Mouse (Mus musculus) forebrain, embryonic 13.5 days (tissue): Measurements from ENCODE around the gene Tert. TPM values are rescaled to one million over a fixed set of nuclear protein-coding genes. Genes with fewer than 3 reads are reported as not detected.

Experiments
- ATAC-seq: fragments of 200-750 bp; cut with Nextera tagmentation; 2 replicates; pipeline ENCODE4 v1.8.0; 2017
- H3K27ac ChIP-seq: fragments of 300-500 bp; sonication (generic); 2 replicates; pipeline ENCODE4 v1.5.1; 2015; ENCODE audit warnings: inconsistent platforms, mild to moderate bottlenecking, moderate library complexity
- H3K27me3 ChIP-seq: fragments of 300-500 bp; sonication (generic); 2 replicates; pipeline ENCODE4 v1.6.1; 2015; ENCODE audit warnings: mild to moderate bottlenecking, inconsistent platforms
- H3K36me3 ChIP-seq: fragments of 300-500 bp; sonication (generic); 2 replicates; pipeline ENCODE4 v1.6.1; 2015; ENCODE audit warnings: mild to moderate bottlenecking, inconsistent platforms; ENCODE audit not compliant: poor library complexity, severe bottlenecking
- H3K4me1 ChIP-seq: fragments of 300-500 bp; sonication (generic); 2 replicates; pipeline ENCODE4 v1.6.1; 2015; ENCODE audit warnings: inconsistent platforms
- H3K4me2 ChIP-seq: fragments of 300-500 bp; sonication (generic); 2 replicates; pipeline ENCODE4 v1.6.1; 2015; ENCODE audit warnings: inconsistent platforms, mild to moderate bottlenecking, moderate library complexity
- H3K4me3 ChIP-seq: fragments of 300-500 bp; sonication (generic); 2 replicates; pipeline ENCODE4 v1.5.1; 2015; ENCODE audit warnings: mild to moderate bottlenecking, inconsistent platforms
- H3K9ac ChIP-seq: fragments of 300-500 bp; sonication (generic); 2 replicates; pipeline ENCODE4 v1.6.1; 2015; ENCODE audit warnings: mild to moderate bottlenecking, inconsistent platforms
- H3K9me3 ChIP-seq: fragments of 300-500 bp; sonication (generic); replicated peaks from 2 replicates; pipeline ENCODE4 v1.6.1; 2016; ENCODE audit warnings: inconsistent platforms
- WGBS: fragments of 180-500 bp; shearing (Covaris S2); methylation state at CpG from one replicate; pipeline ENCODE4 v1.1.7; 2015; 5-methylcytosine and 5-hydroxymethylcytosine counted together
- polyA plus RNA-seq: library from polyadenylated mRNA; unstranded; fragments of >200 nt; fragmentation: Nextera tagmentation; extraction: Ambion mirVana; gene quantifications from 2 replicates; pipeline ENCODE4 v1.2.1, GENCODE M21; 2015

Gene Tert
- polyA plus RNA-seq, 1 experiment from 2014 or later: 5.6 TPM

DNA sequence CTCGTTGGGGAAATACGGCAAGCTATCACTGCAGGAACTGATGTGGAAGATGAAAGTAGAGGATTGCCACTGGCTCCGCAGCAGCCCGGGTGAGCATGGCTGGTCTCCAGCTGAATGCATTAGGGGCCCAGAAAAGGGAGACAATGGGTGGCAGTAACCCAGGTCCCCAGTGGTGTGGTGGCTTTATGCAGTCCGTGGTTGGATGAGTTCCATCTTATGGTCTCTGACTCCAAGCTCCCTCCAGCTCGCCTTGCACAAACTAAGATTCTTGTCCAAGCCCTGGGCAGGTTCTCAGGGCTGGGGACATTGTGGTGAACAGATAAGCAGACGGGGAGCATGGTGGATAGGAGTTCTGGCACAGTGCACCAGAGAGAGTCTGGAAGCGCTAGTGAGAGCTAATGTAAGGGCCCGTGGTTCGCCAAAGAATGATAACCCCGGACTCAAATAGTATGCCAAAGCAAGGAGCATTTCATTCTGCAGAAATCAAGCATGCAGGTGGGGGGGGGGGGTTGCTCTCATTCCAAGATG lies 1.9 kb downstream of the Tert start:
- no peak overlapping the region for H3K4me3 ChIP-seq
- WGBS: 78% methylated on average over 11 of the region's 11 CpGs
- peak overlapping the region; percentile 76; the same call in 1 of the 2 replicates for H3K4me2 ChIP-seq
- no peaks in the 10 kb centered on the region for H3K27me3 ChIP-seq
- no peak for ATAC-seq
- peaks cover 36% of the 10 kb centered on the region for H3K4me1 ChIP-seq
- H3K36me3 ChIP-seq: peaks cover 5% of the 10 kb centered on the region; the same call in 1 of the 2 replicates
- no peak overlapping the region for H3K27ac ChIP-seq
- H3K9me3 ChIP-seq: no peaks in the 10 kb centered on the region
- H3K9ac ChIP-seq: no peak overlapping the region

DNA sequence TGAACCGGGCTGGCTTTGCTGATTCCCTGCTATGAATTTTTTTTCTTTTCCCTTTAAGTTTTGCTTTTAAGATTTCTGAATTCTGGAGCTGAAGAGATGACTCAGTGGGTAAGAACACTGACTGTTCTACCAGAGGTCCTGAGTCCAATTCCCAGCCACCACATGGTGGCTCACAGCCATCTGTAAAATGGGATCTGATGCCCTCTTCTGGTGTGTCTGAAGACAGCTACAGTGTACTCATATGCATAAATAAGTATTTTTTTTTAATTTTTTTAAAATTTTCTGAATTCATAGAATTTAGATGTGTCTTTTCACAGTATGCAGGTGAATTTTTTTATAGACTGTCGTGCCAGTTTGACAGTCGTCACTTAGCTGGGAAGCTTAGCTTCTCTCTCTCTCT lies 5.1 kb downstream of the Tert start:
- Histone ChIP-seq H3K9ac (no peak overlapping the region), H3K27me3 (no peaks in the 10 kb centered on the region), H3K4me2 (no peak overlapping the region), H3K4me1 (peaks cover 30% of the 10 kb centered on the region), H3K9me3 (no peaks in the 10 kb centered on the region), H3K4me3 (no peak overlapping the region), H3K36me3 (peaks cover 24% of the 10 kb centered on the region), H3K27ac (no peak overlapping the region)
- no peak for ATAC-seq
- WGBS: 98% methylated on average over 3 of the region's 3 CpGs

DNA sequence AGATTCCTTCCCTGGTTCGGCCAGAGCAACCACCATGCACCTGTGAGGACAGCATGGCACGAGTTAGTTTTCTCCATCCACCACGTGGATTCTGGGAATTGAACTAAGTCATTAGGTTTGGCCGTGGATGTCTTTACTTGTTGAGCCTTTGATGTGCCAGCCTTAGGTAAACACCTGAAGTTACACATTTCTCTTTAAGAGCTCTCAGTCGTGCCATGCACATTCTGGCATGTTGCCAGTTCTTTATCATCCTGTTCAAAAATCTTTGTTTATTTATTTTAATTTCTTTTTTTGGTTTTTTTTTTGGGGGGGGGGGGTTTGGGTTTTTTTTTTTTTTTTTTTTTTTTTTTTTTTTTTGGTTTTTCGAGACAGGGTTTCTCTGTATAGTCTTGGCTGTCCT lies 11.1 kb downstream of the Tert start:
- no peak for ATAC-seq
- 87% methylated on average over 5 of the region's 6 CpGs for WGBS
- H3K4me3 ChIP-seq: no peak overlapping the region
- H3K4me1 ChIP-seq: no peaks in the 10 kb centered on the region
- H3K36me3 ChIP-seq: peaks cover 30% of the 10 kb centered on the region
- H3K27me3 ChIP-seq: no peaks in the 10 kb centered on the region
- H3K4me2 ChIP-seq: no peak overlapping the region
- no peak overlapping the region for H3K9ac ChIP-seq
- no peaks in the 10 kb centered on the region for H3K9me3 ChIP-seq
- H3K27ac ChIP-seq: no peak overlapping the region

DNA sequence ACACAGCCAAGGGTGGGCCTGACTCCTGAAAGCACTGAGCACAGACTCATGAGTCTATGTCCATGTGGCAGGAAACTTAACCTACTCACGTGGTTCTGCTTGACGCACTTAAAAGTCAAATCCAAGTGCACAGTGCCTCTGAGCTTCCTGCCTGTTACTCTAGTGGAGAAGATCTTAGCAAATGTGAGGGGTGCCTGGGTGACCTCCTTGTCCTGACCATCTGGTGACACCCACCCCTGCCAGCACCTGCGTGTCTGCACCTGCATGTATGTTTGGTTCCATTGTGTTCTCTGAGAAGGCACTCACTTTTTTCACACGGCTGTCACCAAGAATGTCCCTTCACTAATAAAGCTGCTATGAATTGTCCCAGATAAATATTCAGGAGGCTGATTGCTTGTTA lies 14.6 kb downstream of the Tert start:
- H3K27ac ChIP-seq: no peak overlapping the region
- 94% methylated on average over 4 of the region's 4 CpGs for WGBS
- H3K4me2 ChIP-seq: no peak overlapping the region
- H3K36me3 ChIP-seq: peaks cover 14% of the 10 kb centered on the region; the same call in 1 of the 2 replicates
- H3K4me1 ChIP-seq: no peaks in the 10 kb centered on the region
- no peak overlapping the region for H3K9ac ChIP-seq
- H3K4me3 ChIP-seq: no peak overlapping the region
- H3K9me3 ChIP-seq: no peaks in the 10 kb centered on the region
- no peak for ATAC-seq
- H3K27me3 ChIP-seq: no peaks in the 10 kb centered on the region

DNA sequence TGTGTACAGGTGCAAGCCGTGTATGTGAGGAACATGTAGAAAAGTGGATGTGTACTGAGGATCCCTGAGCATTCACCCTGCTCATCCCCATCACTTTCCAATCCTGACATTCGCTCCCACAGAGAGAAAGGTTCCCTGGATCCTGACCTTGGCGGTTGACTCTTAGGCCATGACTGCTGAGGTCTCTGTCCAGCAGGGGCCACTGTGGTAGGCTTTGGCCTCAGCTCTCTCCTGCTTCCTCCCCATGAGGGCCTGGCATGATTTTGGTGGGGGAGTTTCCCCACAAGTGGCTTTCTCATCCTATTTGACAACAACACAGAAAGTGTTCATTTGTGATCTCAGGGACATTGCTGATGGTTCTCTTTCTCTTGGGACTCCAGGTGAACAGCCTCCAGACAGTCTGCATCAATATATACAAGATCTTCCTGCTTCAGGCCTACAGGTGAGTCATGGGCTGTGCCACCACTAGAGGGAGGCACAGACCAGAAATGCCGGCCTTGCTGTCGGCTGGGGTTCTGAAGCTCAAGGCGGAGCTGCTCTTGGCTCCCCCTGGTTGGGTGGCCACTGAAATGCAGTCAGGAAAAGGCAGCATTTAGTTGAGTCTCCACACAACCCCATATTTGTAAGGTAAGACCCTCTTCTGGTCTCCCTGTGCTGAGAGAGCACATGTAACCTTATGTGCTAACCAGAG lies 19.8 kb downstream of the Tert start:
- Histone ChIP-seq H3K9me3 (no peaks in the 10 kb centered on the region), H3K4me3 (no peak overlapping the region), H3K27me3 (no peaks in the 10 kb centered on the region), H3K9ac (no peak overlapping the region), H3K36me3 (peaks cover 29% of the 10 kb centered on the region; the same call in 1 of the 2 replicates), H3K4me1 (no peaks in the 10 kb centered on the region), H3K4me2 (no peak overlapping the region), H3K27ac (no peak overlapping the region)
- 38% methylated on average over 6 of the region's 6 CpGs for WGBS
- ATAC-seq: 0 out of 2 replicates have a peak, but pooled peaks have one; percentile 53

DNA sequence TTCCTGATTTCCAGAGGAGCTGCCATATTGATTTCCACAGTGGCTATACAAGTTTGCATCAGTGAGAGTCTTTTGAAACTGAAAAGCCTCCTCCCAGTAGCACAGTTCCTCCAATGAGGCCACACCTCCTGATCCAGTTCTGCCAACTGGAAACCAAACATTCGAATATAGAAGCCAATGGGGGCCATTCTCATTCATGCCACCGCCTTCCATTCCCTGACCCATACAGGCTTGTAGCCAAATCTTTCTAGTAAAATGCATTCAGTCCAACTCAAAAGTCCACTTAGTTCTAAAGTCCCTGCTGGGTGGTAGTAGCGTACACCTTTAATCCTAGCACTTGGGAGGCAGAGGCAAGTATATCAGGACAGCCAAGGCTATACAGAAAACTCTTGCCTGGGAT lies 26.6 kb downstream of the Tert start:
- H3K27me3 ChIP-seq: no peaks in the 10 kb centered on the region
- no peak overlapping the region for H3K9ac ChIP-seq
- no peak for ATAC-seq
- no peak overlapping the region for H3K4me2 ChIP-seq
- H3K4me3 ChIP-seq: no peak overlapping the region
- H3K9me3 ChIP-seq: no peaks in the 10 kb centered on the region
- WGBS: 80% methylated on average over 3 of the region's 3 CpGs
- peaks cover 10% of the 10 kb centered on the region; the same call in 1 of the 2 replicates for H3K36me3 ChIP-seq
- H3K4me1 ChIP-seq: no peaks in the 10 kb centered on the region
- no peak overlapping the region for H3K27ac ChIP-seq

GRCm38 (mm10) chr13:73654976-73655375 lies 28.3 kb downstream of the Tert start:
- Histone ChIP-seq H3K4me1 (no peaks in the 10 kb centered on the region), H3K9ac (no peak overlapping the region), H3K27ac (no peak overlapping the region), H3K4me2 (no peak overlapping the region), H3K9me3 (no peaks in the 10 kb centered on the region), H3K4me3 (no peak overlapping the region), H3K27me3 (no peaks in the 10 kb centered on the region), H3K36me3 (peaks cover 6% of the 10 kb centered on the region; the same call in 1 of the 2 replicates)
- ATAC-seq: no peak
- WGBS: 80% methylated on average over 3 of the region's 3 CpGs

GRCm38 (mm10) chr13:73658953-73659352 lies 32.2 kb downstream of the Tert start:
- Histone ChIP-seq H3K4me1 (no peaks in the 10 kb centered on the region), H3K9me3 (no peaks in the 10 kb centered on the region), H3K27me3 (0 out of 2 replicates have a peak, but pooled peaks cover 1% of the 10 kb centered on the region), H3K9ac (no peak overlapping the region), H3K36me3 (no peaks in the 10 kb centered on the region), H3K4me3 (no peak overlapping the region), H3K4me2 (no peak overlapping the region), H3K27ac (no peak overlapping the region)
- 57% methylated on average over 2 of the region's 2 CpGs for WGBS
- no peak for ATAC-seq

DNA sequence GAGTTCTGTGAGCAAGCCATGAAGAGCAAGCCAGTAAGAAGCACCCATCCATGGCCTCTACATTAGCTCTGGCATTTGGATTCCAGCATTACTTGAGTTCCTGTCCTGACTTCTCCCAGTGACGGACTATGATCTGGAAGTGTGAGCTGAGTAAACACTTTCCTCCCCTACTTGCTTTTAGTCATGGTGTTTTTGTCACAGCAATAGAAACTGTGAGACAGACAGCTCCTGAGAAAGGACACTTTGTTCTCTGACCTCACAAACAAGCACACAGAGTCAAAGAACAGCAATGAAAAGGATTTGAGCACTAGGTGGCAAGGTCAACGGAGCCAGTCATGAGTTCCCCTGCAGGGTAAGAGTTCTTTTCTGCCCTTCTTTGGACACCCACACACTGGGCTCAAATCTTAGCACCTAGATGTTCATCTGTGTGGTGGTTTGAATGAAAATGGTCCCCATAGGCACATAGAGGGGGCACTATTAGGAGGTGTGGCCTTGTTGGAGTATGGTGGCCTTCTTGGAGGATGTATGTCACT lies 33.5 kb downstream of the Tert start:
- WGBS: 79% methylated on average over 2 of the region's 2 CpGs

DNA sequence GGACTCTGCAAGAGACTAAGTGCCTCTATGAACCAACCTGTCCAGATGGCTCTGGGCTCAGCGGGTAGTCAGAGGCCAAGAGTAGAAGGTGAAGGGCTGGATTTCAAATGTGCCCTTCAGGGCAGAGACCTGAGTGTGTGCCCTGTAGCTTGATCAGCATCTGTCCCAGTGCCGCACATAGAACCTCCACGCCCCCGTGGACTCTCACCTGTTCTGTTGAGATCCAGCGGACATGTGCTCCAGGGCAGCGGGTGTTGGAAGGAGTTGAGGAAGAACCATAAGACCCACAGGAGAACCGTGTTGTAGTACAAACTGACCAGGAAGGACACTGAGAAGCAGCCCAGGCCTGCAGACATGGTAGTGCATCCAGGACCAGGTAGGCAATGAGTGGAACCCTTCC lies 48.5 kb downstream of the Tert start:
- Histone ChIP-seq H3K4me2 (no peak overlapping the region), H3K36me3 (no peaks in the 10 kb centered on the region), H3K9ac (no peak overlapping the region), H3K4me1 (no peaks in the 10 kb centered on the region), H3K4me3 (no peak overlapping the region), H3K9me3 (no peaks in the 10 kb centered on the region), H3K27me3 (peaks cover 4% of the 10 kb centered on the region; the same call in 1 of the 2 replicates), H3K27ac (no peak overlapping the region)
- WGBS: 94% methylated on average over 7 of the region's 7 CpGs
- ATAC-seq: no peak

More for the DNA sequence above, 33.5 kb downstream of the Tert start:
- Histone ChIP-seq H3K27me3 (0 out of 2 replicates have a peak, but pooled peaks cover 4% of the 10 kb centered on the region), H3K4me3 (no peak overlapping the region), H3K36me3 (no peaks in the 10 kb centered on the region), H3K9me3 (no peaks in the 10 kb centered on the region), H3K4me1 (no peaks in the 10 kb centered on the region), H3K9ac (no peak overlapping the region), H3K4me2 (no peak overlapping the region), H3K27ac (no peak overlapping the region)
- ATAC-seq: no peak

GRCm38 (mm10) chr13:73677853-73678252 lies 51.1 kb downstream of the Tert start, which contains the start of gene Slc6a18:
Gene Slc6a18, minus strand, starts transcription at chr13:73678023.
- Histone ChIP-seq H3K27ac (no peak within 1 kb of the TSS), H3K9ac (no peak within 1 kb of the TSS), H3K9me3 (no peaks in the 10 kb centered on the region), H3K4me3 (no peak within 1 kb of the TSS), H3K4me1 (no peaks in the 10 kb centered on the region), H3K36me3 (no peaks in the 10 kb centered on the region), H3K27me3 (peaks cover 4% of the 10 kb centered on the region; the same call in 1 of the 2 replicates), H3K4me2 (no peak within 1 kb of the TSS)
- WGBS: 87% methylated on average over 3 of the region's 3 CpGs
- ATAC-seq: no peak

DNA sequence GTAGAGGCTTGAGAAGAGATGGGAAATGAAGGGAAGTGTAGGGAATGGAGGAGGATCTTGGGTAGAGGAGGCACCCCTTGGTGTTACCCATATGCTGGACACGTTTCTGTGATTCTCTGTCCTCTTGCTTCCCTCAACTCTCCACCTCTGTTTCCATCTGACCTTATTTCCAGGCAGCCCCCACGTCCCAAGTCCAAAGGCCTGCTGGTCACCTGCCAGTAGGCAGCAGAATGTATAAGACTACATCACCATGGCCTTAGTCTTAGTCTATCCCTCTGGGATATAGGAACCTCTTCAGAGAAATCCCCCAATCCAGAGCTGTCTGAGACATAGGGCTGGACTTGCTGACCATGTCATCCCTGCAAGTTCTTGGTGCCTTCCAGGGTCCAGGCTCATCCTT lies 52.6 kb downstream of the Tert start:
- Histone ChIP-seq H3K9ac (no peak overlapping the region), H3K9me3 (no peaks in the 10 kb centered on the region), H3K4me1 (no peaks in the 10 kb centered on the region), H3K4me3 (no peak overlapping the region), H3K4me2 (no peak overlapping the region), H3K27me3 (peaks cover 4% of the 10 kb centered on the region; the same call in 1 of the 2 replicates), H3K27ac (no peak overlapping the region), H3K36me3 (no peaks in the 10 kb centered on the region)
- WGBS: 67% methylated on average over 2 of the region's 2 CpGs
- ATAC-seq: no peak
